Mouse (Mus musculus) midbrain, embryonic 12.5 days (tissue): ENCODE data around the gene Alx1. TPM values are rescaled to one million over a fixed set of nuclear protein-coding genes. Genes with fewer than 3 reads are reported as not detected.

Source experiments
- ATAC-seq: fragments of 200-750 bp; cut with Nextera tagmentation; 2 replicates; pipeline ENCODE4 v1.8.0; 2017; ENCODE audit warnings: low read depth, moderate TSS enrichment, moderate library complexity; ENCODE audit not compliant: low FRiP score
- H3K27ac ChIP-seq: fragments of 300-500 bp; sonication (generic); replicated peaks from 2 replicates; pipeline ENCODE4 v1.5.1; 2016; ENCODE audit warnings: mild to moderate bottlenecking
- H3K27me3 ChIP-seq: fragments of 300-500 bp; sonication (generic); 2 replicates; pipeline ENCODE4 v1.6.1; 2016; ENCODE audit warnings: mild to moderate bottlenecking
- H3K36me3 ChIP-seq: fragments of 300-500 bp; sonication (generic); 2 replicates; pipeline ENCODE4 v1.6.1; 2016
- H3K4me1 ChIP-seq: fragments of 300-500 bp; sonication (generic); 2 replicates; pipeline ENCODE4 v1.6.1; 2016
- H3K4me2 ChIP-seq: fragments of 300-500 bp; sonication (generic); replicated peaks from 2 replicates; pipeline ENCODE4 v1.6.1; 2016; ENCODE audit warnings: mild to moderate bottlenecking, moderate library complexity
- H3K4me3 ChIP-seq: fragments of 300-500 bp; sonication (generic); 2 replicates; pipeline ENCODE4 v1.5.1; 2016; ENCODE audit warnings: mild to moderate bottlenecking
- H3K9ac ChIP-seq: fragments of 300-500 bp; sonication (generic); replicated peaks from 2 replicates; pipeline ENCODE4 v1.6.1; 2016; ENCODE audit warnings: mild to moderate bottlenecking, moderate library complexity
- H3K9me3 ChIP-seq: fragments of 300-500 bp; sonication (generic); 2 replicates; pipeline ENCODE4 v1.6.1; 2016; ENCODE audit warnings: mild to moderate bottlenecking
- WGBS: fragments of 180-500 bp; shearing (Covaris S2); methylation state at CpG from one replicate; pipeline ENCODE4 v1.1.7; 2016; 5-methylcytosine and 5-hydroxymethylcytosine counted together
- polyA plus RNA-seq: library from polyadenylated mRNA; unstranded; fragments of >200 nt; fragmentation: Nextera tagmentation; extraction: Ambion mirVana; gene quantifications from 2 replicates; pipeline ENCODE4 v1.2.1, GENCODE M21; 2016

Gene Alx1
- 4.6 and 12.5 TPM in 2 replicates for polyA plus RNA-seq

- WGBS, result 2% methylated on average over 32 of the region's 32 CpGs
- no peak for ATAC-seq
Observed at GRCm38 (mm10) chr10:103029730-103030490, at the start of gene Alx1. Gene Alx1, minus strand, starts transcription at chr10:103030215.

GRCm38 (mm10) chr10:103049593-103049992, 19.6 kb upstream of the Alx1 start:
- H3K4me3 ChIP-seq, result no peak overlapping the region
- no peaks in the 10 kb centered on the region for H3K9me3 ChIP-seq
- no peaks in the 10 kb centered on the region for H3K36me3 ChIP-seq
- no peak overlapping the region for H3K4me2 ChIP-seq
- H3K27ac ChIP-seq, result no peak overlapping the region
- no peaks in the 10 kb centered on the region for H3K4me1 ChIP-seq
- no peak overlapping the region for H3K9ac ChIP-seq
- H3K27me3 ChIP-seq, result no peaks in the 10 kb centered on the region
- WGBS, result 83% methylated on average over 2 of the region's 2 CpGs
- ATAC-seq, result no peak

More at GRCm38 (mm10) chr10:103029730-103030490, at the start of gene Alx1:
- H3K9ac ChIP-seq, result no peak within 1 kb of the TSS
- H3K4me2 ChIP-seq, result peak within 1 kb of the TSS; percentile 55
- peaks cover 68% of the 10 kb centered on the region for H3K27me3 ChIP-seq
- peak within 1 kb of the TSS; percentile 38; the same call in 1 of the 2 replicates for H3K4me3 ChIP-seq
- H3K36me3 ChIP-seq, result no peaks in the 10 kb centered on the region
- H3K9me3 ChIP-seq, result no peaks in the 10 kb centered on the region
- peaks cover 20% of the 10 kb centered on the region for H3K4me1 ChIP-seq
- no peak within 1 kb of the TSS for H3K27ac ChIP-seq

GRCm38 (mm10) chr10:103046623-103047022, 16.6 kb upstream of the Alx1 start:
- Histone ChIP-seq H3K36me3 (no peaks in the 10 kb centered on the region), H3K4me2 (no peak overlapping the region), H3K4me1 (no peaks in the 10 kb centered on the region), H3K9me3 (no peaks in the 10 kb centered on the region), H3K27me3 (no peaks in the 10 kb centered on the region), H3K27ac (no peak overlapping the region), H3K9ac (no peak overlapping the region), H3K4me3 (no peak overlapping the region)
- 74% methylated on average over 3 of the region's 3 CpGs for WGBS
- ATAC-seq, result no peak

- Histone ChIP-seq H3K9me3 (no peaks in the 10 kb centered on the region), H3K27ac (no peak overlapping the region), H3K9ac (no peak overlapping the region), H3K4me2 (no peak overlapping the region), H3K36me3 (no peaks in the 10 kb centered on the region), H3K4me1 (no peaks in the 10 kb centered on the region), H3K4me3 (no peak overlapping the region), H3K27me3 (no peaks in the 10 kb centered on the region)
- ATAC-seq, result no peak
- 66% methylated on average over 2 of the region's 2 CpGs for WGBS
Observed at GRCm38 (mm10) chr10:103045019-103045418, 15.0 kb upstream of the Alx1 start.

- no peaks in the 10 kb centered on the region for H3K36me3 ChIP-seq
- H3K4me2 ChIP-seq, result no peak overlapping the region
- H3K4me3 ChIP-seq, result no peak overlapping the region
- no peak overlapping the region for H3K27ac ChIP-seq
- peaks cover 53% of the 10 kb centered on the region for H3K27me3 ChIP-seq
- H3K9me3 ChIP-seq, result no peaks in the 10 kb centered on the region
- H3K9ac ChIP-seq, result no peak overlapping the region
- 1% methylated on average over 14 of the region's 14 CpGs for WGBS
- ATAC-seq, result no peak
- peaks cover 1% of the 10 kb centered on the region; the same call in 1 of the 2 replicates for H3K4me1 ChIP-seq
Observed at GRCm38 (mm10) chr10:103035002-103035640, 5.1 kb upstream of the Alx1 start.

GRCm38 (mm10) chr10:103030931-103031330, 916 bp upstream of the Alx1 start:
- Histone ChIP-seq H3K9ac (no peak overlapping the region), H3K4me3 (no peak overlapping the region), H3K9me3 (no peaks in the 10 kb centered on the region), H3K27me3 (peaks cover 73% of the 10 kb centered on the region), H3K4me2 (no peak overlapping the region), H3K36me3 (no peaks in the 10 kb centered on the region), H3K27ac (no peak overlapping the region), H3K4me1 (peaks cover 20% of the 10 kb centered on the region)
- 4% methylated on average over 11 of the region's 11 CpGs for WGBS
- ATAC-seq, result no peak

- under 1% methylated on average over 23 of the region's 23 CpGs for WGBS
- Histone ChIP-seq H3K36me3 (no peaks in the 10 kb centered on the region), H3K9ac (no peak overlapping the region), H3K27me3 (peaks cover 63% of the 10 kb centered on the region), H3K9me3 (no peaks in the 10 kb centered on the region), H3K4me3 (peak overlapping the region; percentile 38; the same call in 1 of the 2 replicates), H3K27ac (no peak overlapping the region), H3K4me1 (peaks cover 20% of the 10 kb centered on the region), H3K4me2 (peak overlapping the region; percentile 55)
- ATAC-seq, result no peak
Observed at GRCm38 (mm10) chr10:103029132-103029729, 784 bp downstream of the Alx1 start.

GRCm38 (mm10) chr10:103028253-103029131, 1.5 kb downstream of the Alx1 start:
- Histone ChIP-seq H3K27ac (no peak overlapping the region), H3K4me2 (peak overlapping the region; percentile 55), H3K4me3 (peak overlapping the region; percentile 38), H3K9ac (no peak overlapping the region; the same call in 1 of the 2 replicates), H3K4me1 (peaks cover 20% of the 10 kb centered on the region), H3K36me3 (no peaks in the 10 kb centered on the region), H3K27me3 (peaks cover 65% of the 10 kb centered on the region), H3K9me3 (no peaks in the 10 kb centered on the region)
- peak; percentile 77 for ATAC-seq
- WGBS, result under 1% methylated on average over 49 of the region's 50 CpGs

- H3K9ac ChIP-seq, result no peak overlapping the region
- peaks cover 20% of the 10 kb centered on the region for H3K4me1 ChIP-seq
- no peak overlapping the region for H3K27ac ChIP-seq
- H3K4me3 ChIP-seq, result peak overlapping the region; percentile 38
- peak; percentile 13 for ATAC-seq
- WGBS, result under 1% methylated on average over 15 of the region's 15 CpGs
- no peaks in the 10 kb centered on the region for H3K9me3 ChIP-seq
- no peaks in the 10 kb centered on the region for H3K36me3 ChIP-seq
- peak overlapping the region; percentile 55 for H3K4me2 ChIP-seq
- peaks cover 60% of the 10 kb centered on the region for H3K27me3 ChIP-seq
Observed at GRCm38 (mm10) chr10:103027931-103028252, 2.1 kb downstream of the Alx1 start.

GRCm38 (mm10) chr10:103027226-103027930, 2.6 kb downstream of the Alx1 start:
- no peak overlapping the region for H3K27ac ChIP-seq
- peaks cover 20% of the 10 kb centered on the region for H3K4me1 ChIP-seq
- H3K9ac ChIP-seq, result no peak overlapping the region
- no peak for ATAC-seq
- H3K36me3 ChIP-seq, result no peaks in the 10 kb centered on the region
- H3K9me3 ChIP-seq, result no peaks in the 10 kb centered on the region
- WGBS, result 1% methylated on average over 20 of the region's 20 CpGs
- H3K27me3 ChIP-seq, result peaks cover 56% of the 10 kb centered on the region
- no peak overlapping the region; the same call in 1 of the 2 replicates for H3K4me2 ChIP-seq
- H3K4me3 ChIP-seq, result peak overlapping the region; percentile 38; the same call in 1 of the 2 replicates

- Histone ChIP-seq H3K27ac (no peak overlapping the region), H3K27me3 (peaks cover 49% of the 10 kb centered on the region), H3K9me3 (no peaks in the 10 kb centered on the region), H3K36me3 (no peaks in the 10 kb centered on the region), H3K4me3 (peak overlapping the region; percentile 6; the same call in 1 of the 2 replicates), H3K4me1 (peaks cover 20% of the 10 kb centered on the region), H3K4me2 (peak overlapping the region; percentile 26), H3K9ac (no peak overlapping the region)
- under 1% methylated on average over 17 of the region's 17 CpGs for WGBS
- no peak for ATAC-seq
Observed at GRCm38 (mm10) chr10:103026636-103027225, 3.3 kb downstream of the Alx1 start.
